Mouse (Mus musculus): ENCODE data around the gene Tex9.
A peak's percentile ranks its signal among the peaks of the same experiment; 100 is the strongest.
"Not testable (repeated sequence)": the region's sequence is repeated elsewhere in the genome, so short reads cannot be mapped to it uniquely, and the experiment has no call there.

The Tex9 gene

DNA sequence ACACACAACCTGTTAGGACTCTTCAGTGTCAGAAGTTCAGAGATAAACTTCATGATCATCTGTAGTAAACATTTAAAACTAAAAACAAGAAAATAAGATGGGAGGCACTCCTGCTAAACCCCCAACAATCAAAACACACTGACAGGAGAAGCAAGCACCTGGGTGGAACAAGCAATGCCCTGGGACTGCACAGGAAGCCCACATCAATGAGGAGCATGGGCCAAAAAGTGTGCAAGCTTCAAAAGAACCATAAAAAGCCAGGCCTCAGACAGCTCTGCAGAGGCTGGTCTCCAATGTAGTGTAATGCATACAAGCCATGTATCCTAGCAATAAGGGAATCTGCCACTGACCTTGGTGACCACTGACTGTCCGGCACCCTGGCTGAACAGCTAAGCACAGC lies 12.7 kb downstream of the Tex9 start:
- DNase-seq (ENCODE audit: low spot score), result no peak

DNA sequence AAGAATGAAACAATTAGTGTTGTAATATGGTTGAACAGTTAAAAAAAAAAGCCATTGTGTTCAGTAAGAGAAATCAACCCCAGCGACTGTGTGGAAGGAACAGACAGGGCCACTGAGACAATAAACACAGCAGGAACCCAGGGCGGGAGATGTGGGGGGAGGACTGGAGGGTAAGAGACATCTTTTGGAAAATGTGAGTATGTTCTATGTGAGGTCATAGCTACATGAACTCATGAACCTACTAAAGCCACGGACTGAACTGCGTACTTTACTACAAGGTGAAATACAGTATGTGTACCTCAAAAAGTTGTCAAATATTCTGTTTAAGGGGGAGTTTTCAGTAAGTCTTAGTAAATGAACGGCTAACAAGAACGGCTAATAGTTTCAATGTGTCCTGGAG lies 14.7 kb downstream of the Tex9 start:
- no peak for DNase-seq (ENCODE audit: low spot score)

DNA sequence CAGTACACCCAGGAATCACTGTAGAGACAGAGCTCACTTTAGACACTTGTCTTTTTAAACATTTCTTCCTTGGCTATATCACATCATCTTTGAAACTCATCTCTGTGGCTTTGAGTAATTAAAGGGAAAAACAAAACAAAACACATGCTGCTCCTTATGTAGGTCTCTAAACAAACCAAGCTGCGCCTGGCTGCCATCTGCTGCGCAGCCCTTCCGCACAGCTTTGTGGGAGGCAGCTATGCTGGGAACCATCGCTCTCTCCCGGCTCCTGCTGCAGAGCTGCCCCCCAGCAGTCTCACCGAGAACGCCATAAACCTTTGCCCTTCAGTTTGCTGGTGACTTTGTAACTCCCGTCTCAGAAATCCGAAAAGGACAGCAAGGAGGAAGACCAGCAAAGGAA lies 16.5 kb downstream of the Tex9 start:
- no peak for DNase-seq (ENCODE audit: low spot score)

DNA sequence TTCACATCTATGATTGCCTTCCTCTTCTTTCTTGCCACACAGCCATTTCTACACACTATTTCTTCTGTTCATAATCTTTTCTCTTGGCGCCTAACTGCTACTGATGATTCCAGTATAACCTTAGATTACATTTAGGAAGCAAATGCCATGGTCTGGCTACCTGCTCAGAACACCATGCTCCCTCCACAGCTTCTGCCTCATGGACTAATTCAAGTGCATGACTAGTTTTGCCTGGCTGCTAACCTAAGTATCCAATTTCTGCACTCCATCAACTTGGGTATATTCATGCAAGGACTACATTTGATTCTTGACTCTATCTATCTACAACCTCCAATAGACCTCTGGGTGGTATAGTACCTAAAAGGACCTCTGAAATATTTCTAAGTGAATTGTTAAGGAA lies 22.2 kb downstream of the Tex9 start:
- no peak for DNase-seq (ENCODE audit: low spot score)

DNA sequence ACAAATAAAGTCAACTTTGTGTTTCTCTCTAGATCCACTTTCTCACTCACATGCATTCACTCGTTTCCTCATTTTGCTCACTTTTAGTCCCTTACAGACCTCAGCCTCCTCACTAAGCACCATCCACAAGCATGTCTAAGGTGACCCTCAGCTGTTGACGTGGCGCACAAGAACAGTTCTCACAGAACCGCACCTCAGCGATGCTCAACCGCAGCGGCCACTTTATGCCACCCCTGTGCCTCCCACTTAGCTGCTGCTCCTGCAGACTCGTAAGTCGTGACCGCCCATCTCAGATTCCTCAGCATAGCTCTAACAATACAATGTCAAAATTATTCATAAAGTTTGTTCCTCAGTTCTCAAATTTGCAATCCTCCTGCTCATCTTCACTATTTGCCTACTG lies 23.4 kb downstream of the Tex9 start:
- no peak for DNase-seq (ENCODE audit: low spot score)

DNA sequence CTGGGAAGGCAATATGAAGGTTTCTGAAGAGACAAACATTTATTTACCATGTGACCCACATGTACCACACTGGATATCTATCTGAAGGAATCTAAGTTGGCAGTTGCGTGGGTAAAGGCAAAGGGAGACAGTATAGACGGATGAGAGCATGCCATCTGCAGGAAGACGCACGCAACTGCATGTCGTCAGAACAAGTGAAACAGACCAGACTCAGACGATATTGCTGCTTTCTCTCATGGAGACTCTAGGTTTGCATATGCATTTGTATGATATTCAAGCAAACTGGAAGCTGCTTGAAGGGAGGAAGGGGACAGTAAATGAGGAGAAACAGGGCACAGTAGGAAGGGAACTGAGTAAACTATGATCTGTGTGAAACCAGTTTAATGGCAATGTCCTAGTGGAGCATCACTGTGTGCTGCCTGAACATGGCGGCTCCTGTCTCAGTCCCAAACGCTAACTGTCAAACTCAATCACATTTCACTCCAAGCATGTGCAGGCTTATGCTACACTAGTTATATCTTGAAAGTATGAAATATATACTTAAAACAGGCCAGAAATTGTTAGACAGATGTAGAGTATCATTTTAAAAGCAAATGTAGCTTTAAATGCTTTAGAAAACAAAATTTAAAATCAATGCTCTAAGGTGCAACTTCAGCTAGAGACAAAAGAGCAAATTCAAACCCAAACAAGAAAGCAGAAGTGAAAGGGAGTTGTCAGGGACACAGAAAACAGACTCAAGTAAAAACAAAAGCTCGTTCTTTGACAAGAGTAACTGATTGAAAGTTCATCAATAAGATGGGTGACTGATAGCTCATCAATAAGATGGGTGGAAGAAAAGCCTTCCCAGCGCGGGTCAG lies 24.2 kb downstream of the Tex9 start:
- DNase-seq (ENCODE audit: low spot score), result peak; percentile 37

DNA sequence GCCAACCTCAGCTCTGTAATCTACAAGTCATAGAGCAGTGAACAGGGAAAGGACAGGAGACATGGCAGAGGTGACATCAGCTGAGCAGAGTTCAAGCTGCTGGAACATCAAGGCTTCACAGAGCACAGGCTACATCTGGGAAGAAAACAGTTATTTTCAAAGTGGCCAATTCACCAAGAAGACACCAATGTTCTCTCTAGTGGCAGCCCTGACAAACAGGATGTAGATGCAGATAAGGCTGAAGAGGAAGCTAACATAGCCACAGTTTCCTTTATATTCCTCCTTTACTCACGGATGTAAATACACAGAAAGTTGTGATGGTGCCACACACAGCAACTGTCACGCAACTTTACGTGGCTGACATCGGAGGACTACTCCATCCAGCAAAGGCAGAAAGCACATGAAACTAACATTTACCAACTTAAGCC lies 26.2 kb downstream of the Tex9 start:
- no peak for DNase-seq (ENCODE audit: low spot score)

DNA sequence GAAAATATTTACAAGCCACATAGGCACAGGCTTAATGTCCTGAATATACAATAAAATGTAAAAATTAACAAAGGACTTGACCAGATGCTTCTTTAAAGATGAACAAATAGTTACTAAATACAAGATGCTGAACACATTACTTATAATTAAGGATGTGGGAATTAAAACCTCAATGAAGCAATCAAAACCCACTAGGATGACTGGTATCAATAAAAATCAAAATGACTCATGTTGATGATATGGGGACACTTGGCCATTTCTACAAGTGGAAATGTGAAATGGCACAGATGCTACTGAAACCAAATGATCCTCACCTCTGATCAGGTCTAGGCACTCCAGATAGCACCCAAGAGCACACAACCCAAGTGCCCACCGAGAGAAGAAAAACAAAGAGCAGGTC lies 27.2 kb downstream of the Tex9 start:
- no peak for DNase-seq (ENCODE audit: low spot score)

DNA sequence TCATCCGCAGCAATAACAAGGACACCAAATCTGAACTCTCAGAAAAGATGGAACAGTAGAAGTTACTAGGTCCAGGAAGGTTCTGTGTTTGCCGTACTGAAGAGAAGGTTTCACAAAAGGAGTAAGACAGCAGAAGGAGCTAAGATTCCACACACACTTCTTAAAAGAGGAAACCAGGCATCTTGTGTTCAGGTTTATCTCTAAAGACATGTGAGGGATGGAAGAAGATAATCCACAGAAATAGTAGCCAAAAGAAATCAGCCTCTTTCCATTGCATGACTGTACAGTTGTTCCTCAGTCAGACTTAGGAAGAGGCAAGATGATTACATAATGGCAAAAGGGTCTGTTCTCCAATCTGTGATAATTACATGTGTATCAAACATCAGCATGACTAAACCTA lies 29.6 kb downstream of the Tex9 start:
- no peak for DNase-seq (ENCODE audit: low spot score)

DNA sequence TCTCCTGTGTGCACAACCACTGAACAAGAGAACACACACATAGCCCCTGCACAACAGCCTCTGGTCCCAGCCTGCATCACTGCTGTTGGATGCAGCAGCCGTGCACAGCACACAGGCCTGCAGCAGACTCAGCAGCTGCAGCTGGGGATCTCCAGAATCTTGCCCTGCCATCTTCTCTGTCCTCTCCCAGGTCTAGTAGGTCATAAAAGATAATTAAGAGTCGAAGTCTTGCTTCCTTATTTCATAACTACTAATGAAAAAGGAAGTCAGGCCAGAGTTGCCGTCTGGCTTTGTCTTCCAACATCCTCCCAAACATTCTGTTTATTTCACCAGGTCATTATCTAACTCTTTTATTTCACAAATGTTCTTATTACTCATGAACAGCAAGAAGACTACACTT lies 31.2 kb downstream of the Tex9 start:
- DNase-seq (ENCODE audit: low spot score), result no peak

DNA sequence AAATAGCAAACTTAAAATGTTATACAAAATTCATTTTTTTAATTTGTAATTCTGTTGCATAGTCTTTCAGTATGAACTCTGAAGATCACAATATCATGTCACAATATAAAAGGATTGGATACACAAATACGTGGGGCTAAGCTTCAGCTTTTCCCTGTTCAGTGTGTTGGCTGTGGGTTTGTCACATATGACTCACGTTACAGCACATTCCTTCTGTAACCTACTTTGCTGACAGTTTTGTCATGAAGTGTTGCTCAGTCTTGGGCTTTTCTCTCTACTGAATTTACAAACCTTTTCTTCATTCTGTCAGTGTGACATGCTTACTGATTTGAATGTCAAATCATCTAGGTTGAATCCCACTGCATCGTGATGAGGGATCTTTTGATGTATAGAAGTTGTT lies 32.3 kb downstream of the Tex9 start:
- DNase-seq (ENCODE audit: low spot score), result no peak

DNA sequence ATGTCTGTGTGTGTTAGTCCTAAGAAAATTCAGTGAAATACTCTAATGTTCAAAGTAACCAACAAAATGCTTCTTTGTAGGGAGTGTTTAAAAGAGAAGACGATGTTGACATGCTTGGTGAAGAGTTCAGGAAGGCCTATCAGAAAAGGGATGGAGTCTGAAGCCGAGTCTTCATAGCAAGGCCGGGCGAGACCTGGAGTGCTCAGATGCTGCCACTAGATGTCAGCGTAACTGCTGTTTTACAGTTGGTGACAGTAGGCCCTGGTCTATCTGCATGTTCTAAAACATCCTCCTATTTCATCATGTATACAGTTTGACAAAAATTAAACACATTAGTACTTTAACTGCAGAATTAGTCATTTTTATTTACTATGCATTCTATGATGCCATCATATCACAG lies 33.8 kb downstream of the Tex9 start:
- peak; percentile 83 for DNase-seq (ENCODE audit: low spot score)

DNA sequence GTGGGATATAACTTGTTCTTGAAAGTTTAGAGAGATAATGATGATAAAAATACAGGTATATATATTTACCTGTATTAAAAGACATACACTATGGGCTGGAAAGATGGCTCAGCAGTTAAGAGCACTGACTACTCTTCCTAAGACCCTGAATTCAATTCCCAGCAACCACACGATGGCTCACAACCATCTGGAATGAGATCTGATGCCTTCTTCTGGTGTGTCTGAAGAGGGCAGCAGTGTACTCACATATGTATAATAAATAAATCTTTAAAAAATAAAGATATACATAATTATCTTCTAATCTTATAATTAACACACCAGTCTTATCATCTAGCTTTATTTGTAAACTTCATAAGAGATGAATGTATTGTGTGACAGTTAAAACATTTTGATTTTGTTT lies 35.6 kb downstream of the Tex9 start:
- DNase-seq (ENCODE audit: low spot score), result no peak

DNA sequence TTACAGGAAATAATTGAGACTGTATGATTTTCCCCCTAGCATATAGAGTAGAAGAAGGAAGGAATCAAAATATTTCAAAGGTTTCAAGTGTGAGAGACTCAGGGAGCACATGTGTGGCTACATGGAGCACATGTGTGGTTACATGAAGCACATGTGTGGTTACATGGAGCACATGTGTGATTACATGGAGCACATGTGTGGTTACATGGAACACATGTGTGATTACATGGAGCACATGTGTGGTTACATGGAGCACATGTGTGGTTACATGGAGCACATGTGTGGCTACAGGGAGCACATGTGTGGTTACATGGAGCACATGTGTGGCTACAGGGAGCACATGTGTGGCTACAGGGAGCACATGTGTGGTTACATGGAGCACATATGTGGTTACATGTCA lies 37.7 kb downstream of the Tex9 start:
- not testable (repeated sequence) for DNase-seq (ENCODE audit: low spot score)

DNA sequence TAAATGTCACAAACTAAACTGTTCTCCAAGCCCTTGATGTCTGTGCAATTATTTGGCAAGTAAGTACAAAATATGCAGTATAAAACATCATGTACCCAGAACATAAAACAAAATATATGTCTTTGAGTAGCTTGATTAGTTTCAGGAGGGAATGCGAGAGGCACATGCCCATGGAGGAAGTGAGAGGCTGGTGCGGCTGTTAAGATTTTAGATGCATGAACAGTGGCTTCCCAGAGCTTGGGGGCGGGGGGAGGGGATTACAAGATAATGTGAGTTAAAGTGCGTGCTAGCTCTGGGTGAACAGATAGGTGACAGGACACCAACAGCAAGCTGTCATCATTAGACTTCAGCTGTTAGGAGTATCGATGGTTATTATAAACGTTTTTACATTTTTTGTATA lies 40.9 kb downstream of the Tex9 start:
- DNase-seq (ENCODE audit: low spot score), result no peak

DNA sequence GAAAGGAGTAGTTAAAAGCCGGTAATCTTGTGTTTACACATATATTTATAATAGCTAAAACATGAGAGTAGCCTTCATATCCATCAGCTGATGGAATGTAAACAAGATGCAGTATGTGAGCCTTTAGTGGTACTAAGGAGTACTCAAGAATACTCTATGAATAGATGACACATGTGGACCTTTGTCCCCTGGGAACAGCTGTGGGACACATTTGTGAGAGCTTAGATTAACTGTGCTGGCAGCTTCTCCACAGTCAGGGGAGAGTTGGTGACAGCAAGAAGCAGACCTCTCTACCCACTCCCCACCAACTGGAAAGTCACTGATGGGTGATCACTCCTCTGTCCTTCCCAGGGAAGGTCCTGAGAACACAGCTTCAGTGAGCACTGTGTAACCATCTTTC lies 41.6 kb downstream of the Tex9 start:
- no peak for DNase-seq (ENCODE audit: low spot score)

DNA sequence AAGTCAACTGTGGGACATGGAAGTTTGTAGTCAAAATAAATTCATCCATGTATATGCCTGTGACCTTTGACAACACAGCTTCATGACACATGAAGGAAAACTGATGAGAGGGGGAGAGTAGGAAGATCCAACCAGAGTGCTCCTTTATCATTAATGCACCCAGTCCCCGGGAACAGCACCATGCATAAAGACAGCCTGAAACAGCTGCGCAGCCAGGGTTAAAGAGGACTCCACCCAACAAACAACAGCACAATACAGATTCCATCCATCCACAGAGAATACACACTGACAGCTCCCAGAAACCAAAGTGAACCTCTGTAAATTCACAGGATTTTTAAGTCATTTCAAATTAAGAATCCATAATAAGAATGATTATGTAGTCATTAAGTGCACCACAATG lies 42.2 kb downstream of the Tex9 start:
- DNase-seq (ENCODE audit: low spot score), result no peak

DNA sequence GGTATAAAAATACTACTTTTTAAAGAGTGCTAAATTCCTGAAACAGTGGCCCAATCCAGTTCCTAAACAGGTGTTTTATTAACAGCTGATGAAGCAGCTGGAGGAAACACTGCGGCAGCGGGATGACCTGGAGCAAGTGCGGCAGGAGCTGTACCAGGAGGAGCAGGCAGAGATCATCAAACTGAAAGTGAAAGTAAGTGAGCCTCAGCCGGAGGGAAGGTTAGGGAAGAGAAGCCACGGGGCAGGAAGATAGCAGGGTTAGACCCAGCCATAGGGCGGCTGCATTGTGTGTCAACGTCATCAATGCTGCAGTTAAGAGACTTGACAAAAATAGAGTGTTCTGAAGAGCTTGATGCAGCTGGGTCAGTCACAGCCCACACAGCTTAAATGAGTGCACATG lies 42.6 kb downstream of the Tex9 start:
- no peak for DNase-seq (ENCODE audit: low spot score)

DNA sequence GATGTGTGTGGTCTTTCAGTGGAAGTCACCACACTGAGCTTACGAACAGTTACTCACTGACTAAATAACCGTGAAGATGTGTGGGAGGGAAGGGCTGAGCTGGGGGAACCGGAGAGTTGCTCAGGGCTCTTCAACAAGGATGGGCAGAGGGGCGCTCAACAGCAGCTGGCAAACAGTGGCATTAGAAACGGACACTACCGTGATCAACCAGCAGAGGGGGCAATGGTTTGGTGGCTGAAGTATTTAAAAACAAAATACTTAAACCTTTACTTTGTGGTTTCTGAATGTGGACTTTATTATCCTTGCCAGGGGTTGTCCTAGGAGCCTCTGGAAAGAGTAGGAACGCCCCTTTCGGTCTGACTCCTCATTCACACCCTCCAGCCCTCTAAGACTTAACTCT lies 44.0 kb downstream of the Tex9 start:
- DNase-seq (ENCODE audit: low spot score), result peak; percentile 63

DNA sequence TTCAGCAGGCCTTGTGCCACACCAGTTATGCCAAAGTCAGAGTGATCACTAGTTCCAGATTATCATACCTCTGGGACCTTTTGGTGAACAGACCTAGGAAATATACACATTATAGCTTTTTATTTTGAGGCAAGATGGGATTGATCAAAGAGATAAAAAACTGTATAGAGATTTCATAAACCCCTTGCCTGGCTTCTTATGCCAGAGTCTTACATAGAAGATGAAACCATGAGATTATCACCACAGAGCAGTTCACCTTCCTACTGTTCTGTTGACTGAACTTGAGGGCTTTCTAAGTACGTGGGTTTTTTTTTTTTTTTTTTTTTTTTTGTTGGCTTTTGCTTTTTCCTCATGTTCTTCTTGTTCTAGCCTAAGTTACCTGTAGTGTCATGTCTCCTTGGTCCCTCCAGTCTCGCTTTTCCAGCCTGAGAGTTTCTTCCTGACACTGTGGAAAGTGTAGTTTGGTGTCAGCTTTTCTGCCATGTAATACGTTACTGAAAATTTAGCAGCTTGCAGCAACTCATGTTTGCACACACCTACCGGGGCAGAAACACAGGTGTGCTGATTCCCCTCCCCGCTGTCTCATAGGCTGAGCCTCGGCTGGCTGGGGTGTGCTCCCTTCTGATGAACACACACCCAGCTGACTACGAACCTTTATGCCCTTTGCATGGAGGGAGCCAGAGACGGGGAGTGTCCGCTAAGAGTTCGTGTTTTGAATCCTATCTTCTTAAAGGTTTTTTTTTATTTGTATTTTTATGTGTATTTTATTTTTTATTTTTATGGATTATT lies 49.9 kb downstream of the Tex9 start:
- DNase-seq (ENCODE audit: low spot score), result no peak

DNA sequence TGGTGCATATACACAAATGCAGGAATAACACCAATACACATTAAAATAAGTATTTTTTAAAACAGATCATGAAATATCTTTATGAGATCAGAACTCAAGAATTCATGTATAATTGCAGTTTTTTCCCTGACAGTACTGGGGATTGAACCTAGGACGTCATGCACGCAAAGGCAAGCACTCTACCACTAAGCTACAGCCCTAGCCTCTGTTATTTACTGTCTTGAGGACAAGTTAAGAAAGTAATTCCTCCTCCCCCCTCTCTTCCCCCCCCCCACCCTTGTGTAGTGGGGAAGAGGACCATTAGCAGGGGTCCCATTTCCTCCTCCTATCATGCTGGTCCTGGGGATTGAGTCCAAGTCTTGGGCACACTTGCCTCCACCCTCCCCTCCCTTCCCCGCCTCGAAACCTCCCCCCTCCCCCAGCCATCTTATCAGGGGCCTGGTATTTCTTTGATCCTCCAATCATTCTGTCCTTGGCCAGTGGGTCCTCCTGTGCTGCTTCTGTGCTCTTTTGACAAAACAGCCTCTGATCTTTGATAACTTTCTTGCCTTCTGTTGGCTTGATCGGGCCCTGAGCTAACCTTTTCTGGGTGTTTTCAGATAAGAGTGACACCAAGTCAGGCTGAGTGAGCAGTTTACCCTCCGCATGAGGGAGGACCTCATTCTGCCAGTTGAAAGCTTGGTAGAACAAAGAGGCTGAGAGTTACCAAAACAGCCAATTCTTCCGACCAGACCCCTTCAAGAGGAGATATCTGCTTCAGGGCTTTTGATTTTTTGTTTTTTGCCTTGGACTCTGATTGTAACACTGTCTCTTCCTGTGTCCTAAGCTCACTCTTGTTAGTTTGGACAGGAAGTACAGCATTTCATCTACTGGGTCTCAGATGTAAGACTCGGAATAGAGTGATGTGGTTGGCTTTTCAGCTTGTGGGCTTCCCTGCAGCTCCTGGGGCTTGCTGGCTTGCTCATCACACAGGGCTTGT lies 50.8 kb downstream of the Tex9 start:
- DNase-seq (ENCODE audit: low spot score), result no peak

DNA sequence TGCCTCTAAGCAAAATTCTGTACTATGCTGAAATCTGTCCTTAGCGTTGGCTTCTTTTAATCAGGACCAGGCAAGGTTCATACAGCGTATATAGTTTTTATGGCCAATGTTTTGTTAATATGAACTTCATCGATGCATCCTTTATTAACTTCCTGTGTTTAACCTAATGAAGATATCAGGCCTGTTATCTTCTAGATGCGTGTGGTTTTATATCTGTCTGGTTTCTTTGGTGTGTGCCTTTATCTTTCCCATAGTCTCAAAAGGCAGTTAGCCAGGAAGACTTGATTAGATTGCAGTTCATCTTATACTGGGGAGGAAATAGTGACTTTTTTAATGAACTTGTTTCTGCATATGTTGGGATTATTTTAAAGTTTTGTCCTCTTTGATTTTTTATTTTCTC lies 51.7 kb downstream of the Tex9 start:
- DNase-seq (ENCODE audit: low spot score), result no peak
